Mouse (Mus musculus) WW6 (cell line): Measurements from ENCODE around the gene Irak4.

Source experiments
- DNase-seq: peaks from one replicate; pipeline ENCODE4 v3.0.0-alpha.2; 2013; ENCODE audit warnings: low read depth, low spot score

Gene Irak4

DNA sequence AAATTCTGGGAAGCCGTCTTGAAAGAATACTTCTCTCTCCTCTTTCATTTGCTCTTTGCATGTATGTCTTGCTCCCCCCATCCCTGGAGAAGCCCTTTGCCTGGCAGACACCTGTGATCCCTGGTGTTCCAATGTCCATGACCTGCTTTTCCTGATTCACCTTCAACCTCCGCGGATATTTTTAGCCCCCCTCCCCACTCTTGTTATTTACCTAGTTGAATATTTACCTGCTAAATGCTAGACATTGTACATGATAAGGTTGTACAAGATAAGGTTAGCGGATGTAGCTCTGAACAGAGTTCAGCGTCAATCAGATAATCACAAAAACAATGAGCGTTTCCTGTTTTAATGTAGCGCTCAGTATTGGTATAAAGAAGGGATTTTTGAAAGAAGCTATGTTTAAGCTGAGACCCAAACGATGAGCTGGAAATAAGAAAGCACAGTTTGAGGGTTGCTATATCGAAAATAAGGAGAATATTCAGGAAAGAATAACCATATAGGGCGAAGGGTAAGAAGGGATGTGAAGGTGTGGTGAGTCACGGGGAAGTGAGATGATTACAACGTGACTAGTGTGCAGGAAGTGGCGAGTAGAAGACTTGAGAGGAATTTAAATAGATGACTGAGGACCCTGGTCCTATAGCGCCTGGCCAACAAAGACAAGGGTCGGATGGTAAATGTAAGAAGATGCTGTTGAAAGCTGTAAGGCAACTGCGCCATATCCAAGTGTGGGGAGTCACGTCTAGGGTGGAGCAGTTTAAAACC lies 15.6 kb downstream of the Irak4 start:
- DNase-seq = no peak

GRCm38 (mm10) chr15:94564909-94565308 lies 21.5 kb downstream of the Irak4 start:
- no peak for DNase-seq

- peak; percentile 53 for DNase-seq
These were observed 22.4 kb downstream of the Irak4 start for GRCm38 (mm10) chr15:94565854-94566253.

- DNase-seq = no peak
These were observed 25.2 kb downstream of the Irak4 start for GRCm38 (mm10) chr15:94568496-94569182.

- no peak for DNase-seq
These were observed 28.1 kb downstream of the Irak4 start for GRCm38 (mm10) chr15:94571501-94571900.

- no peak for DNase-seq
These were observed 29.3 kb downstream of the Irak4 start for GRCm38 (mm10) chr15:94572746-94573145.

DNA sequence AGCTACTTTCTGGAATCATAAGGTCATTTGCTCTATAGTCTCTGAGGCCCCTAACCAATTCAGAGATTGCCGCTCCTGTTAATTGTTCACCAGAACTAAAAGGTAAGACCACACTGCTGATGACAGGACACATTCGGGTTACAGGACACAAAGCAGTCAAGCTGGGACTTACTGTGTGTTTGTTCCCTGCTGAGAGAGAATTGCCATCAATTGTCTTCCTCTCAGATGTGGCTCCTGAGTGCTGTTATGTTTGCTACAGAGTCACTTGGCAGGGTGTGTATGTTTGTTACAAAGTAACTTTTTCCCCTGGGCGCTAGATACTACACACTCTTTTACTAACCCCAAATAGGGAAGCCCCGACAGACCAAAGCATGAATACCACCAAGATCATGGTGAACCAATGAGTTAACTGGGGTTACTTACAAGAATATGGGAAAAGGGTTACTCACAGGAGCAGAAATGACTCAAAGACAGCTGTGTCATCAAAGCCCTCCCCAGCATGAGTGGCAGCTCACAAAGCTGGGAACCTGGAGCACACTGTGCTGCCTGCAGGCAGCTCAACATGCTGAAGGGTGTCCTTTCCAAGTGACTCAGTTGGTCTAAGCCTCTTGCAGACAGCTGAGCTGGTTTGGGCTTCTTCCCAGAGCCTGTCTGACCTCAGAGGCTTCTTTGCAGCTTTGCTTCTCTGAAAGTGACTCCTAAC lies 31.3 kb downstream of the Irak4 start:
- no peak for DNase-seq

DNA sequence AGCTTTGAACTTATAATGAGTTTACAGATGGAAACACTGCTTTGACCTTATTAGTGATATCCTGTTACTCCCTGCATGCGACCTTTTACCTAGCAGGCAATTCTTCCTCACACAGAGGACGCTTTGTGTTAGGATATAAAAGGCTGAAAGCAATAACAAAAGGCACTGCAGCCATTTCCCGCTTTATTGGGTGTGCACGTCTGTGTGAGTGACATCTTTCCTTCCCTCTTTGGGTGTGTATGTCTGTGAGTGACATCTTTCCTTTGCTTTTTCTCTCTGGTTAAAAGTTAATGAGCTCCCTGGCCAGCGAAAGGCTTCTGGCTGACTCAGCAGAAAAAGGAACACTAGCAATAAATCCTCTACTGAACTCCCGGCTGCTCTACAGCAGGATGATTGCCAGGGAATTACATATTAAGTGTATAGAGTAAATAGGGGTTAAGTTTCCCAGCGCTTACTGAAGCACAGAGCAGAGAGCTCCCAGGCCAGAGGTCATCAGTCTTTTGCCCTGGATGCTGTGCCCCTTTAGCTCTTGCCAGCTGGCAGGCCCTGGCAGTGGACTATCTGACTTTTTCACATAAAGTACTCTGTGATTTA lies 38.7 kb downstream of the Irak4 start:
- DNase-seq = no peak

DNA sequence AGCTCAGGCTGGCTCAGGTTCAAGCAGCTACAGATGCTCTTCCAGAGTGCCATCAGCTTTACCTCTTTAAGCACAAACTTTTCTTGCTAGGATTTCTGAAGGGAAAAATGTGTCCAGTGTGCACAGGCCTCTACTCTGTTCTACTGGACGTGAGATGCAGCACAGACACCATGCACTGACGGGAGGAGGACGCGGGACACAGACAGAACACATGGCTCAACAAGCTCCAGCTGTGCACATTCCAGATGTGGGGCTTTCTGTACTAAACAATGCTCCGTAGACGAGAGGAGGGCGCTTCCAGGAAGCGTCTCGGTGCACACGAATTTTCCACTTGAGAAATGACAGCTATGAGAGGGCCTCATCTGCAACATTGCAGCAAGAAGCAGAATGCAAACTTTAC lies 39.7 kb downstream of the Irak4 start:
- DNase-seq = no peak

- no peak for DNase-seq
These were observed 41.3 kb downstream of the Irak4 start for GRCm38 (mm10) chr15:94584738-94585137.

DNA sequence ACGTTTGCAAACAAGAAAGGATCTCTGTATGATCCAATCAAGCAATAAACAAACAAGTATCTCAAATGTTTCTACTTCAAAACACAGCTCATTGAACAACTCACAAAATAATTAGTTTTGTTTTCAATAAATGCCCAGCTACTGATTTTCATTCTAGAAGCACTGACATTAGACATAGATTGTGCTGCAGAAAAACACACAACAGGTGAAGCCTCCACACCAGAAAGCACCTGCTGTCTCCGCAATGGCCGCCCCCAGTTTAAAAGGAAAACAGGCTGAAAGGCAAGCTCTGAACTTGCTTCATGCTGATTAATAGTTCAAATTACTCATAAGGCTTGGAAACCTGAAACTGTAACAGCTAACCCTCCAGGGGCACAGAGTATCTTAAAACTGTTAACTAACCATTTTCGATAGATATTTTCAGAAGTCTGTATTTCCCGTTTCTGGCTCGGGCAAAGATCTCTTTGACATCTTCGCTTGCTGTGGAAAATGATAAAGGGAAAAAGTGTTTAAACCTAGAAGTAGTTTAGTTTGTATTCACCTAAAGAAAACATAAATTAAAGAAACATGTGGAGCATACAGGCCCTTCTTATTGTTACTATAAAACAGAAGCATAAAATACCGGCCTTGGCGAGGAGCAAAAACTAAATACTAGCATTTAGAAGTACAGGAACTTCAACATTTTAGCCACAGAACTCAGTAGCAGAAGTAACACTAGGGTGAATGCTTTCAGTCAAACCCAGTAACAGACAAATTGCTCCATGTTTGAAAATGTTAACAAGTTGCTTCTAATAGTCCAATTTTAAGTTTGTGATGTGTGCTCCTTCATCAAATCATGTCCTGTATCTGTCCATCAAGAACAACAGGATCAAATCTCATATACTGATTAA lies 44.6 kb downstream of the Irak4 start:
- no peak for DNase-seq

- DNase-seq = peak; percentile 84
These were observed 46.0 kb downstream of the Irak4 start, which contains the start of gene Twf1 for GRCm38 (mm10) chr15:94589219-94590075. Gene Twf1, minus strand, starts transcription at chr15:94589889.

DNA sequence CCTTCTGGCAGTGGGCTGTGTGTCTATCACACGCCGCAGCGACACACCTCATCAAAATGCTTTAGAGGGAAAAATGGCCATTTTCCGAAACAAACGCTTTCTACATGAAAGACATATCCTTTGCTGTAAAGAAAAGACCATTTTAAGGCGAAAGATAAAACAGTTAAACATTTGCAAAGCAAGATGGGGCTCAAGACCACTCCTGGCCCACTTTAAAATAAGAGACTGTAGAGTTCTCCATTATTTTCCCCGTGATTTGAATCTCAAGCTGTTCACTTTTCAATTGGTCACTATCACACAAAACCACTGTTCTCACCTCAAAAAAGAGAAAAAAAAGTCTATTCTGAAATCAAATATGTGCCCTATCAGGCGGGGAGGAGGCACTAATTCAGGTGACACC lies 46.6 kb downstream of the Irak4 start:
- no peak for DNase-seq

- no peak for DNase-seq
These were observed 47.9 kb downstream of the Irak4 start for GRCm38 (mm10) chr15:94591356-94591755.

- no peak for DNase-seq
These were observed 50.1 kb downstream of the Irak4 start for GRCm38 (mm10) chr15:94593586-94593985.

- DNase-seq = no peak
These were observed 56.8 kb downstream of the Irak4 start for GRCm38 (mm10) chr15:94600145-94600707.

- DNase-seq = no peak
These were observed 57.9 kb downstream of the Irak4 start for GRCm38 (mm10) chr15:94601339-94601738.

GRCm38 (mm10) chr15:94602441-94602840 lies 59.0 kb downstream of the Irak4 start:
- DNase-seq = no peak

DNA sequence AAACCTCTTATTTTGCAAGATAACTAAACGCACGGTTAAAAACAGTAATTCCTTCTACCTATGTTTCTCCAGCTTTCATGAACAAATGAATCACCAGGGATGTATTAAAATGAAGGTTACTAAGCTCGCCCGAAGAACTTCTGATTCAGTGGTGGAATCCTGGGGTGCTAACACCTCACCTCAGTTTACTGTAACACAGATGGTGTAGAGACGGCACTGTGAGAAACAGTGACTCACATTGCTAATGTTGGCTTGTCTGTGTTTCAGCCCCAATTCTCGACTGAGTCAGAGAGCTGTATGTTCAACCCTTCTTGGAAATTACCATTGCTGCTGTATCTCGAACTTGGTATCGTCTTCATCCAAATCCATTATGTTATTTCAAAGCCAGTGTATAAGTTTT lies 64.3 kb downstream of the Irak4 start:
- no peak for DNase-seq

DNA sequence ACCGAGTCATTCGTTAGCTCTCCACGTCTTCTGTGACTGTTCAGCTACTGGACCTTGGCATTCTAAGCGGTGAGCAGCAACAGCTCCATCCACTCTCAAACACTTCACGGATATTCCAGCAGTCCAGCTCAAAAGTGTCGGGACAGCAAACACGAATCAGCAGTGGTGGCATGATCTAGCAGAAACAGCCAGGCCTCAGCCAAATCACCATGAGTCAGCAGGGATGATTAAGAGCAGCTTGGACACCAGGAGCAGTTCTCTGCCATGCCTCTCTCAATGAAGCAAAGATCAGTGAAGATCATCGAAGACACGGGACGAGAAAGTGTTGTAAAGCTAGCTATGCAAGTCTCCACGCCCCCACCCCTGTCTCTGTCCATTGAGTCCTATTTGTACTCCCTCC lies 72.6 kb downstream of the Irak4 start:
- DNase-seq = no peak
